Mouse (Mus musculus) adrenal gland (tissue): Measurements from ENCODE around the gene Nrxn3.

Experiments used
- intact Hi-C: fragments of 180-260 bp; cut with DNase I; formaldehyde crosslinking; loops from one replicate; pipeline ENCODE4 v1.15.1; 2025

The Nrxn3 gene

DNA sequence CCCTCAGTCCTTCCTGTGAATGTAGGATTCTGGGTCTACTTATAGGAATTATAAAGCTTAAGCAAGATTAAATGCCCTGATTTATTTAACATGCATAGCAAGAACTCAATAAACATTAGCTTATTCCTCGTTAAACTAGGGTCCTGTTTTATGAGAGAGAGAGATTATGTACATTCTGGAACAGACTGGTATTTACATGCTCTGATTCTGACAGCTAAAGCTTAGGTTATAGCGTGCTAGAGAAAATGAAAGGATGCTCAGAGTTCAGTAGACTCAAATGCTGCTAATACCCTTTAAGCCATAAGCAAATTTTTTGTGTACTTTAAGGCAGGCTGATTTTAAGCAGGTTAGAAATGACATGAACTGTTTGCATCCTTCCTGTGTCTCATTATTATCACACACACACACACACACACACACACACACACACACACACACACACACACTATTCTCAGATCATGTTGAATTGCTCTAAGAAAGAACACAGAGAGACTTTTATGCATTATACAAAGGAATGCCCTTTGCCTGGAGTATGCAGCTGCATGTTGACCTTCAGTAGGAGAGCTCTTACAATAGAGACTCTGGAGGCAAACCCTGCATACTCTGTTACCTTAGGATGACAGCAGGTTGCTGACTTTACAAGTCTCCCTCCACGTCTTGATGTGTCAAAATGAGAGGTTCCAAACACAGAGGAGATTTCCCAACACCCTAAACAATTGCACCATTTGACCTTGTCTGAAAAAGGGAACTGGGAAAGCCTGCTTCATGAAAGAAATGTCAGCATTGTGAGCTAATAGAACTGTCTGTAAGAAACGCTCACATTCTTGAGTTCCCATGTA is 568.3 kb downstream of the Nrxn3 start:
- intact Hi-C loops: no loop called here

DNA sequence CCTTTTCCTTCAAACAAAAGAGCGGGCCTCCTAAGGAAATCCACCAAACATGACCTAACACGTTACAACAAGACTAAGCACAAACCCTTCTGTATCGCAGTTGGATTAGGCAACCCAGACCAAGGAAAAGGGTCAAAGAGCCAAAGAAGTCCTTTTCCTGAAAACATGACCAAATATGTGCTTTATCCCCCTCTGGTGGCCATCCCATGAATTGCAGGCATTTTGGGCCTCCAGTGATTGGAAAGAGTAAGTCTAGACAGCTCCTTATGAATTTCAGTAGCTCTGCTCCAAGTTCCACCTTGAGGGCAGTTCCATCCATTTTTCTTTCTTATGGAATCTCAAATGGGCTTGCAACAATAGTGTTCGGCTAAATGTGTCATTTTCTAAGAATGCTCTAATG is 579.3 kb downstream of the Nrxn3 start:
- intact Hi-C loops: loop anchor here (10.0 kb wide), 2 partner anchors 167 to 307 kb away; no protein-coding TSS in a partner anchor

DNA sequence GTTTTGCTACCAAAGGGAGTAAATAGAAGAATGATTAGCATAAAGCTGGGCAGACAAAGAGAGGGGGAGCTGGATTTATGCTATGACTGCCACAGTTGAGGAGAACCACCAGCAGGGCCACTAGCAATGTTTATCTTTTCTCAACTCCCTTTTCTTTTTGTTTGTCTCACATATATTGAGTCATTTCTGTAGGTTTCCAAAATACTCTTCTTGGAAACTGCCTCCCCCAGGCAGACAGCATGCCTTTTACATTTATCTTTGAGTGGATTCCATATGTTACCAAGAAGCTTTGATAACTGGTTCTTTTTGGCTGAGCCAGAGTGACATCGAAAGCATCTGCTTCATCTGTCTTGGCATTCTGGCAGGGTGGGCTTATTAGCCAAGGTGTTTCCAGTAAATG is 587.5 kb downstream of the Nrxn3 start:
- intact Hi-C loops: no loop called here

DNA sequence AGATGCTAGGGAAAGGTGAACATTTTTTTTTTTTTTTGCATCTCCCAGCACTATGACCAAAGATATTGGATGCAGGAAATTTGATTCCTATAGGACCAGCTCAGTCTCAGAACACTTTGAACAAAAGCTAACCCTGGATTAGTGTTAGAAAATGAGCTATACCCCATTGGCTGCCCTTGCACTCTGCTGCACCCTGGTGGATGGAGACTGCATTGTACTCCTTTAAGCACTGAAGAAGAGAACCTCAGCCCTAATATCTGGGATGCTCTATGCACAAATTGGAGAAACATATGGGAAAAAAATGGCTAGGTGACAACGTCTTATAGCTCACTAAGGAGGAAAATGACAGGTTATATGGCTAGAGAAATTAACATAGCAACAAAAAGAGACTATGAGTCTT is 589.9 kb downstream of the Nrxn3 start:
- intact Hi-C loops: no loop called here

DNA sequence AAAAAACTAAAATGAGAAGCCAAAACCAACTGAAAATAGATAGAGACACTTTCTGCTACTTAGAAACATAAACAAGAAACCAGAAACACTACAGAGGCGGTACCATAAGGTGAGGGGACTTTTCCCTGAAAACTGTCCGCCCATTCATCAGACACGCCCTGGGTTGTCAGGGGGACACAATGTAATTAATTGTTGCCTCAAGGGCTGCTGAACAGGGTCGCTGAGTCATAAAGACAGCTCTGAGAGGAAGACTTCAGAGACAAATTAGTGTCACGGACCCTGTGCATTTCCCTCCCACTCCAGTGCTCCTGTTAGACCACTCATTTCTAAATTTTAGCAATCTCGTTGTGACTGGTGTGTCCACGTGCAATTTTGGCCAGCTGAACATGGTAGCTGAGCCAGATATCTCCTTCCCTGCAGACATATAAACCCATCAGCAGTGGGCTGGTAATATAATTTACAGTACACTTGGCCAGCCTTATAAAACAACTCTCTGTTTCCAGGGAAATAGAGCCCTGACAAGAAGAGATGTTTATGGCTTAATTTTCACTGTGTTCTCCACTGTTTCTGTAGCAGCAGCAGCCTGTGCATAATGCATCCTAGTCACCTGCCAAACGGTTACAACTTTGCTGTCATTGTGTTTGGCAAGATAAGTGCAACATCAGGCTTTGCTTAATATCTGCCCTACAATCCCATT is 603.3 kb downstream of the Nrxn3 start:
- intact Hi-C loops: no loop called here

DNA sequence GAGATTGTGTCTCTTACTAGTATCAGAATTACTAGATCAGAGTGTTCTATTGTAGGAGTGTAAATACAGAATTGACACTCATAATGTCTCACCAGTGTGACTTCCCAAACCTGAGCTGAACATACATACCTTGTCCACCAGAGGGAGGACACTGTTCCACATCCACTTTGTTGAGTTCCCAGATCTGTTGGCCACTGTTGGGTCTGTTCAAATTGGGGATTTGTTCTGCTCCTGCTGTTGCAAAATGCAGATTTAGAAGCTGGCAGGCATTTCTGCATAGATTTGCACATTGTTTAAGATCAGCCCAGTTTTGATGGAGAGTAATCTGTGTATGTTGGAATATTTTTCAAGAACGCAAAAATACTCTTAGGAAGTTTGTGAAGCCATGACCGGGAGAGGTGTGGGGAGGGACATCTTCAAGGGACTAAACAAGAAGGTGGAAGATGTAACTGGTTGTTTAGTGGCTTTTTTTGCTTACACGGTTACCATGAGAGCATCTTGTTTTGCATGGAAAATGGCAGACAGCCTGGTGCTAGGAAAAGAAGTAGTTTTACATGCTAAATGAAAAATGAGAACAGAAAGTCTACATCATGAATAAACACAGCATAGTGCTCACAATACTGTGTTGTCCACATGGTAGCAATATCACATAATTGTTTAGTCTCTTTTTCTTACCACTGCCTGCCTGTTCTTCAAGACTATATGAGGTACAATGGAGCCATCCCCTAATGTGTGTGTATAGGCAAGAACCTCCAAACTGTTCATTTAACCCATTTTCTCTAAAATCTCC is 609.0 kb downstream of the Nrxn3 start:
- intact Hi-C loops: loop anchor here (5.0 kb wide), 1 partner anchor 51 kb away; no protein-coding TSS in a partner anchor

DNA sequence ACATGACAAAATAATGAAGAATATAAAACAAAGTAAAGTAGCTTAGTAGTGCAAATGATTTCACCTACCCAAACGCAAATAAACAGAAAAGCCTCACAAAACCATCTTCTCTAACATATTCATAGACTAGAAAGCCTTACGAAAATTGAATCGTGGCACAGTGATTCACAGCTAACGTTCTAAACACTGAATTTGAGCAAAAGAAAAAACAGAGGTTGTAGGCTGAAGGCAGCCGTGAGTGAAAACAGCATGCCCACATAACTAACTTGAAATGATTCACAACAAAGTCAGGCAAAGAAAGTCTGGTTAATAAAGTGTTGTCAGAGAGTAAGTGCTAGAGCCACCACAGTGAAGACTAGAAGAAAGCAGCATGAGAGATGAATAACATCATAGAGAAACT is 610.8 kb downstream of the Nrxn3 start:
- intact Hi-C loops: loop anchor here (5.0 kb wide), 1 partner anchor 49 kb away; no protein-coding TSS in a partner anchor

DNA sequence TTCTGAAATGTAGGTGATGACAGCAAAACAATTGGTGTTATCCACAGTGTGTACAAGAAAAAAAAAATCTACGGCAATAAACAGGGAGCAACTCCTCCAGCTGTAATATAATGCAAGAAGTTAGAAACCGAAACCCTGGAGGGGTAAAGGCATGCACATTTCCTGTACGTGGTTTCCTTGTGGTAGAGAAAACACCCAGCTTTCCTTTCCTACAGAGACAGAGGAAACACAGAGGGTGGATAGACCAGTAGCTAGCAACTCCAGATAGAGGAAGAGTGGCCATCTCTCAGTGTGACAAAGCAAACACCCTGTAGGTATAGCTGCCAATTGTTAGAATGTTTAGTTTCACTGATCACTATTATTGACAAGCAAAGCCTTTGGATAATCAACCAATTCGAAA is 642.2 kb downstream of the Nrxn3 start:
- intact Hi-C loops: no loop called here

DNA sequence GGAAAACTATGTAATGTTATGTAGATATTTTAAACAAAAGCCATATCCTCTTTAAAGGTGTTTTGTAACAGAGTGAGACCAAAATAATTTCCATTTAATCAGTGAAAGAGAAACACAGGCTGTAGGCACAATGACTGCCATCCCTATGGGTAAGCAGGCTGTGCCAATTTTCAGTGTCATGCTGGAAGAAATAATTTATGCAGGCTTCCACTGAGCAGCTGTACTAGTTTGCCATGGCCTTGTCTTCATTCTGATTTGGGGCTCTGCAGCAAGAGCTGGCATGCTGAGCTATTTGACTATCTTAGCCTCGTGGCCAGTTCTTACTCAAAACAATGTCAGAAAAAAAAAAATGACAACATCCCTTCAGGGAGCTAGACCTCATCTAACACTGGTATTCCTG is 647.3 kb downstream of the Nrxn3 start:
- intact Hi-C loops: no loop called here

DNA sequence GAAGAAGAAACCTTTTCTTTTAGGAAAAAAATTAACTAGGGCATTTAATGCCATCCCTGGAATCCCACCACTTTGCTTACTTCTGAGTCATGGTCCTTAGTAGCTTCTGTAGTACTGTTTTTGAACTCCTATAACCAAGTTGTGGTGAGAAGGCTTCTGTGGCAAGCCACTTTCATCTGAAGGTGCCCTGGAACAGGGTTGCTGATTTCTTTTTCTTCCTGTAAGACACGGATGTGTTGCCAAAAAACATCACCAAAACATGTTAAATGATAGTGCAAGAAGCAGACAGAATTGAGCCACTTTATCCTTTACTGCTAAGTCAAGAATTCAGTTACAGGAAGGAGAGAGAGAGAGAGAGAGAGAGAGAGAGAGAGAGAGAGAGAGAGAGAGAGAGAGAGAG is 653.9 kb downstream of the Nrxn3 start:
- intact Hi-C loops: no loop called here

DNA sequence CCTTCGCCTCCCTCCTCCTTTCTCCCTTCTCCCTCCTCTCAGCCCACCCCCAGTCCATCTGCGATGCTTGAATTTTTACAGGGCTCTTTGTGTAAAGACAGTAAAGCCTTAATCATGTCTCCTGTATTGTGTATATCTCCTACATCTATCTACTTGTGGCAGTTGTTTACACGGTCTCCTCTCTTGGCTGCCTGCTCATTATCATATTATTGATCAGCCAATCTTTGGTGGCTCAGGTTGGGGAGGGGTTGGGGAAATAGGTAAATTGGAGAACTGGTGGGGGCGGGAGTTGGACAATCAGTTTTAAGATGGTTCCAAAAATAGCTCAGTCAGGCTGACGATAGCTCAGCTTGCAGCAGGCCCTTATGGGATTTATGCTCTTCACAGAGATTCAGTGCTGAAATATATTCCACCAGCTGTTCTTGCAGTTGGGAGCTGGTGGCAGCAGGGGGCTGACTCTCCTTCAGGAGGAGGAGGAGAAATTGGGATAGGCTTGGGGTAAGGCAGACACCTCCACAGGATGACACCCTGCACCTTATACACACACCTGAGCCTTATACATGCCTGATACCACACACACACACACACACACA is 654.5 kb downstream of the Nrxn3 start:
- intact Hi-C loops: no loop called here

DNA sequence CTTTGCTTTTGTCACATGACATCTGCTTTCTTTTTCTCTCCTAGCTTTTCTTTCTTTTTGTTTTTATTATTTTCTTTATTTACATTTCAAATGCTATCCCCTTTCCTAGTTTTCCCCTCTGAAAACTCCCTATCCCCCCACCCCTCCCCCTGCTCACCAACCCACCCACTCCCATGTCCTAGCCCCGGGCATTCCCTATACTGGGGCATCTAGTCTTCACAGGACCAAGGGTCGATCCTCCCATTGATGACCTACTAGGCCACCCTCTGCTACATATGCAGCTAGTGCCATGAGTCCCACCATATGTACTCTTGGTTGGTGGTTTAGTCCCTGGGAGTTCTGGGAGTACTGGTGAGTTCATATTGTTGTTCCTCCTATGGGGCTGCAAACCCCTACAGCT is 655.0 kb downstream of the Nrxn3 start:
- intact Hi-C loops: no loop called here

DNA sequence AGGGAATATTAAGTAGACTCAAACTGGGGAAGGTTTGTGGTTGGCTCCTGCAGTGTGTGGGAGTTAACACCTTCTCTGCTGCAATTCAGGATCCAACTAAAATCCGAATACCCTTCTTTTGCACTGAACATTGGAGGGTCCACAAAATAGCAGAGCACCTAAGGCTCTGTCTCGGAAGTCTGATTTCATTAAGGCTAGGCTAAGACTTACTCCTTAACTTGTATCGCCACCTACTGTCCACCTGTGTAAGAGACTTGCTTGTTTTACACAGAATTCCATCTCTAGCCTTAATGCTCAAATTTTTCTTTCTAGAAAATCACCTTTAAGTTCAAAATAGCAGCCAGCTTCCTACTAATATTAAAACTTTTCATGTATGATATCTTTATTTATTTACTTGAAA is 660.6 kb downstream of the Nrxn3 start:
- intact Hi-C loops: loop anchor here (5.0 kb wide), 1 partner anchor 51 kb away; no protein-coding TSS in a partner anchor

DNA sequence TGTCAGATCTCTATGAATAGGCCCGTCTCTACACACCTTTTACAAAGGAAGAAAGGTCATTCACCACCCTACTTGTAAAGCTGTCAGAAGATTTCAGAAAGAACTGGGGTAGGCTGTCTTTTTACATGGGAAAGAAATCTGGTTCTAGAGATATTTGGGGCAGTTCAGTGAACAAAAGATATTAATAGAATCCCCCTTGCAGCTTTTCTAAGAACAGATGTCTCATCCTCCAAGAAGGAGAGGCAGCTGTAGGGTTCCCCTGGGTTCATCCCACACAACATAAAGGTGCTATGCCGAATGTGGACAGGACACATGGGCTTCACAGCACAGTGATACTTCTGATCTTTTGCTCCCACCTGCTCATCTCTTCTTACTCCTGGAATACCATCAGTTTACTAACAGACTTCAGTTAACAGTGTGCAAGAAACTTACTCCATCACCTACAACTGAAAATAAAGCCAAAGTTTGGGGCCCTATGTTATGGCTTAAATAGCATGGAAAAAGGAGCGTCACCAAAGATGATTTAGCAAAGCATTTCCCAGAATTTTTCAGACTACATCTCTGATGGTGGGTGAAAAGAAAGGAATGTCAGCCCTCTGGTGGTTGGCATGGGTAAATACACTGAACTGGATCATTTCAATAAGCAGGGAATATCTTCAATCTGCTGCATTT is 672.6 kb downstream of the Nrxn3 start:
- intact Hi-C loops: no loop called here

DNA sequence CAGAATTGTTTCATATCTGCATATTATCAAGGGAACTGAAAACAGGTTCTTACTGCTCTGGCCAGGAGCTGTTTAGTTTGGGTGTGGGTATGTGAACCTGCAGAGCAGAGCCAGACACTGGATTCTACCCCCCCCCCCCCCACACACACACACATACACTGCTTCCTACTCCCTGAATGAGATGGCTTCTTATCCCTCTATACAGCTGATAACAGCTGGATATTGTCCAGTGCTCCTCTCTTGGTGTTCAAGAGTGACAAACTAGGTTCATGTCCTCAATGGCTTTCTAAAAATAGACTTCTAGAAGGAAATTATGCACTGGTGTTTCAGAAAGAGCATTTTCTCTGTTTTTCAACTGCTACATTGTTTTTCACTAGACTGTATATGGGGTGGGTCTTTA is 713.8 kb downstream of the Nrxn3 start:
- intact Hi-C loops: no loop called here

DNA sequence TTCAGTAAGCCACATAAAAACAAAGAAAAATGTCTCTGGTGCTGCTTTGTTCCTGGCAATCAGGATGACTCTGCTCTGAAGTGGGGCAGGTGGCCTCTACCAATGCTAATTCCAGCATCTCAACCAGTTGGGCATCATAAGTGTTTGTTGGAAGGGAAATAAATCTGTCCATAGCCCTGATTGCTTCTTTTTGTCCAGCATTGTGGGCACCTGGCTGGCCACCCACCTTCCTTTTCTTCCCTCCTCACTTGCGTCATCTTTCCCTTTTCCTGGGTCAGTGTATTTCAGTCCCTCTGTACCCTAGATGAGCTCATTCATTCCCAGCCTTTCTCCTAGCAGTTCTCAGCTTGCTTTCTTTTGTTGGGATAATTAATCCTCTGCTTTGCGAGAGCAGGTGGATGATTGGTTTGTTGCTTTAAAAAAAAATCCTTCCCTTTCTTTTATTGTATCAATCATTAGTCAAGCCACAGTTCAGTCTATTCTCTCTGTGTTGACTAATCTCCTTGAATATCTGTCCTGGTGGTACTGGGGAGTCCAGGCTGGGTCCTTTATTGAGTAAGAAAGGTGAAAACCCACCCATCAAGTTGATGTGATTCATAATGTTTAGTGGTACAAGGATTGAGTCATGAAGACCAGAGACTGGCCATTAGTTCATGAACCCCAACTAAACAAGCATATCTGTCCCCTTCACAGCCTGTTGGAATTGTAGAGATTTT is 719.8 kb downstream of the Nrxn3 start:
- intact Hi-C loops: no loop called here

DNA sequence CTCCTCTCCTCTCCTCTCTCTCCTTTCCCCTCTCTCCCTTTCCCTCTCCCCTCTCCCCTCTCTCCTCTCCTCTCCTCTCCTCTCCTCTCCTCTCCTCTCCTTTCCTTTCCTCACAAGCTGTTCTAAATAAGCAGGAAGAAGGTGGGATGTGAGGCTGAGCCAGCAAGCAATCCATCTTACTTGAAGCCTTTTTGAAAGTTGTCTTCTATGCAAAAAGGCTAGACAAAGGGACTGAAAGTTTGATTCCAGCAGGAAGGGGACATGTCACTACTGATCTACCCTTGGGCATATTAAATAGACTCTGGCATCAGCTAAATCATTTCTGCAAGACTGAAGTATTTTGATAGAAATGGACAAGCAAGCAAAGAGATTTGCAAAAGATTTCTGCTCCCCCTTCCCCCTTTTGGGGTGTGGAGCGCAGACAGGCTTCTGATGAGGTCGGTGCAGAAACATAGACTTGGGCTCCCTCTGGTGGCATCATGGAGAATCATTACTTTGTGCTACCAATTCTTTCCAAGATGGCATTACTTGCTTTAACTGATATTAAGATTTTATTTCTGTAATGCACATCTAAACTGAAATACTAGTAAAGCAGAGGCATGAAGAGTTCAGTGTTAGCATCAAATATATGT is 728.1 kb downstream of the Nrxn3 start:
- intact Hi-C loops: no loop called here

DNA sequence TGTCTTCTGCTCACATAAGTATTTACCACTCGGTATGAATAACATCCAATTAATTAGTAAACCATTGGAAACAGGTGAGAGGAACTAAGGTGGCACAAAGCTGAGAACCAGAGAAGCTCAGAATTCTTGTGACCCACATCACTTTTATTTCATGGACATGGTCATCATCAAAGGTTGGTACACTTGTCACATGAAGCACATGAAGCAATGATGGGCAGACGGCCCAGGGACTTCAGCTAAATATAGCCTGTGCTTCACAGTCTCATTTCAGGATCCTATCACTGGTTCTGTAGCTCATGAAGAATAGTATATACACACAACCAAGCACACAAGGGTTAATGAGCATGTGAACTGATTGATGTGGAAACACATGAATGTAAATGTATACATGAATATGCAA is 747.5 kb downstream of the Nrxn3 start:
- intact Hi-C loops: loop anchor here (10.0 kb wide), 1 partner anchor 1845 kb away; no protein-coding TSS in a partner anchor

DNA sequence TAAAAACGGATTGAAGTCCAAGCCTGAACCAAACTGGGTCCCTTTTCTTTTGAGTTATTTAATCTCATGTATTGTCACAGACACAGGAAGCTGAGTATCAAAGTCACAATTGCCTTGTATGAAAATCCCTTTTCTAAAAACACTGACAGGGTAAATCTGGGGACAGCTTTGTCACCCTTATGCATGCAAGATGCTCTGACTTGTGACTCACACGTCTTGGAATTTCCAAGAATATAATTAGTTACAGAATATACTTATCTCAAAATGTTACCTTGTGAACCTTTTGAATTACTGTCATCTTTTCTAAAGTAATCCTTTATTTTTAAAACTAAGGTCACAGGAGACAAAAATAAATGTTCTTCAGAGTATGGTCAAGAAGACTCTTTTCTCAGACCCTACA is 748.6 kb downstream of the Nrxn3 start:
- intact Hi-C loops: loop anchor here (10.0 kb wide), 1 partner anchor 1844 kb away; no protein-coding TSS in a partner anchor
